Mouse (Mus musculus): ENCODE measurements at regions not wholly inside any gene's neighbourhood (a gene's known extent, or its start where the extent isn't known, plus 50 kb on each side); places are given as distances from the start of the nearest gene placed in this dataset.

- no peaks in the 10 kb centered on the region for H3K4me1 ChIP-seq (ENCODE audit: control insufficient read depth in 1 of 2, insufficient read depth in 2 of 2, low read length in 2 of 2)
- peak; percentile 6 for DNase-seq (ENCODE audit: low read depth, low spot score)
- no peaks in the 10 kb centered on the region for H3K36me3 ChIP-seq (ENCODE audit: control insufficient read depth in 1 of 2, insufficient read depth in 2 of 2, low read length in 2 of 2)
- H3K79me2 ChIP-seq (ENCODE audit: control insufficient read depth, insufficient read depth, low read length, poor library complexity), result no peaks in the 10 kb centered on the region
- TF ChIP-seq NRF1 (IDR thresholded peaks at IDR 0.05; ENCODE audit: insufficient read depth, low read depth, low read length, poor library complexity, severe bottlenecking), result no peak
- TF ChIP-seq CTCF (IDR thresholded peaks at IDR 0.05 in 2 of 3, conservative IDR thresholded peaks at IDR 0.05 in 1 of 3; ENCODE audit: control insufficient read depth in 1 of 3, insufficient read depth in 1 of 3, low read depth in 2 of 3, low read length in 3 of 3, poor library complexity in 1 of 3, severe bottlenecking in 1 of 3), result peak; percentile 9 to 41 (median 35); a peak in 4 of 6 replicates
- TF ChIP-seq ZMIZ1 (IDR thresholded peaks at IDR 0.05; ENCODE audit: low read depth, low read length), result no peak
- TF ChIP-seq ZKSCAN1 (IDR thresholded peaks at IDR 0.05; ENCODE audit: low read depth, low read length), result no peak
- no peak for TF ChIP-seq CHD2 (IDR thresholded peaks at IDR 0.05; ENCODE audit: low read length)
- no peak for TF ChIP-seq POLR2A (IDR thresholded peaks at IDR 0.05; ENCODE audit: control insufficient read depth in 1 of 2, insufficient read depth in 1 of 2, low read depth in 1 of 2, low read length in 2 of 2, poor library complexity in 1 of 2)
- no peak for TF ChIP-seq JUND (IDR thresholded peaks at IDR 0.05; ENCODE audit: low read depth, low read length)
- TF ChIP-seq GABPA (IDR thresholded peaks at IDR 0.05; ENCODE audit: low read depth, low read length), result no peak
- TF ChIP-seq MYB (IDR thresholded peaks at IDR 0.05; ENCODE audit: low read depth, low read length), result no peak
- TF ChIP-seq E2F4 (IDR thresholded peaks at IDR 0.05; ENCODE audit: borderline replicate concordance, low read depth, low read length), result no peak
- no peak for TF ChIP-seq MYC (IDR thresholded peaks at IDR 0.05; ENCODE audit: low read depth, low read length)
- TF ChIP-seq ELF1 (IDR thresholded peaks at IDR 0.05; ENCODE audit: low read depth, low read length), result no peak
- no peak for TF ChIP-seq SIN3A (IDR thresholded peaks at IDR 0.05; ENCODE audit: low read length)
- TF ChIP-seq RAD21 (IDR thresholded peaks at IDR 0.05; ENCODE audit: low read depth, low read length), result peak; percentile 35
- TF ChIP-seq EP300 (IDR thresholded peaks at IDR 0.05; ENCODE audit: low read depth in 1 of 2, low read length in 2 of 2), result no peak
- H3K27me3 ChIP-seq (ENCODE audit: control insufficient read depth in 1 of 2, insufficient read depth in 2 of 2, low read length in 2 of 2), result no peaks in the 10 kb centered on the region
- H3K4me3 ChIP-seq (ENCODE audit: control insufficient read depth in 1 of 2, insufficient read depth in 1 of 2, low read depth in 2 of 2, low read length in 2 of 2), result no peak overlapping the region
- no peak overlapping the region for H3K27ac ChIP-seq (ENCODE audit: control insufficient read depth, low read depth, low read length)
- no peaks in the 10 kb centered on the region for H3K9me3 ChIP-seq (replicated peaks; ENCODE audit: insufficient read depth, low read length)
- no peak overlapping the region for H3K9ac ChIP-seq (ENCODE audit: control insufficient read depth, low read depth, low read length, poor library complexity, severe bottlenecking)
These were observed 255.4 kb downstream of the Diras2 start for GRCm38 (mm10) chr13:52275675-52276074.

- Histone ChIP-seq H3K9ac (ENCODE audit: control insufficient read depth, low read depth, low read length, poor library complexity, severe bottlenecking) (no peak overlapping the region), H3K4me3 (ENCODE audit: control insufficient read depth in 1 of 2, insufficient read depth in 1 of 2, low read depth in 2 of 2, low read length in 2 of 2) (no peak overlapping the region), H3K27me3 (ENCODE audit: control insufficient read depth in 1 of 2, insufficient read depth in 2 of 2, low read length in 2 of 2) (no peaks in the 10 kb centered on the region), H3K36me3 (ENCODE audit: control insufficient read depth in 1 of 2, insufficient read depth in 2 of 2, low read length in 2 of 2) (no peaks in the 10 kb centered on the region), H3K4me1 (ENCODE audit: control insufficient read depth in 1 of 2, insufficient read depth in 2 of 2, low read length in 2 of 2) (no peaks in the 10 kb centered on the region), H3K27ac (ENCODE audit: control insufficient read depth, low read depth, low read length) (no peak overlapping the region), H3K9me3 (replicated peaks; ENCODE audit: insufficient read depth, low read length) (no peaks in the 10 kb centered on the region), H3K79me2 (ENCODE audit: control insufficient read depth, insufficient read depth, low read length, poor library complexity) (no peaks in the 10 kb centered on the region)
- TF ChIP-seq ELF1 (IDR thresholded peaks at IDR 0.05; ENCODE audit: low read depth, low read length) (no peak), MYC (IDR thresholded peaks at IDR 0.05; ENCODE audit: low read depth, low read length) (no peak), SIN3A (IDR thresholded peaks at IDR 0.05; ENCODE audit: low read length) (no peak), MAFK (IDR thresholded peaks at IDR 0.05; ENCODE audit: borderline replicate concordance, low read depth, low read length) (no peak), MAZ (IDR thresholded peaks at IDR 0.05; ENCODE audit: low read depth, low read length) (no peak), TCF12 (IDR thresholded peaks at IDR 0.05; ENCODE audit: low read depth, low read length) (no peak), ZC3H11A (IDR thresholded peaks at IDR 0.05; ENCODE audit: low read depth, low read length) (no peak), BHLHE40 (IDR thresholded peaks at IDR 0.05; ENCODE audit: borderline replicate concordance, low read depth, low read length) (no peak), SMC3 (IDR thresholded peaks at IDR 0.05; ENCODE audit: low read depth, low read length) (no peak), GATA1 (IDR thresholded peaks at IDR 0.05; ENCODE audit: low read depth, low read length) (no peak), MXI1 (IDR thresholded peaks at IDR 0.05; ENCODE audit: low read depth, low read length) (no peak), EP300 (IDR thresholded peaks at IDR 0.05; ENCODE audit: low read depth in 1 of 2, low read length in 2 of 2) (no peak)
- peak; percentile 5 for DNase-seq (ENCODE audit: low read depth, low spot score)
These were observed 253.9 kb downstream of the Diras2 start for GRCm38 (mm10) chr13:52277195-52277594.

Data from MEL (cell line).